24 mouse cellular contexts compared by ENCODE assay signal in genomic region chr11:84889492-84889891, GRCm38 (mm10).
"Had no signal": no experiment of that assay in that cellular context is flagged by ENCODE, and none has a peak within 500 bp of the region (broad histone marks: within the 10 kb centered on the region; RNA-seq: fewer than 3 reads in every experiment).

No protein-coding gene starts in this region.

- H3K4me3 ChIP-seq: heart, embryonic 13.5 days; heart, embryonic 15.5 days; hindbrain, embryonic 13.5 days; hindbrain, embryonic 15.5 days; kidney, embryonic 15.5 days; limb, embryonic 13.5 days; limb, embryonic 15.5 days had no signal

- ATAC-seq: forebrain, postnatal 0 days; hindbrain, postnatal 0 days; intestine, embryonic 16.5 days had no signal

- H3K4me2 ChIP-seq: heart, embryonic 11.5 days; heart, embryonic 13.5 days; heart, embryonic 15.5 days; hindbrain, embryonic 13.5 days; hindbrain, embryonic 15.5 days; kidney, embryonic 15.5 days; limb, embryonic 13.5 days; limb, embryonic 15.5 days had no signal

- H3K9ac ChIP-seq: forebrain, postnatal 0 days; heart, embryonic 13.5 days; heart, embryonic 15.5 days; hindbrain, embryonic 13.5 days; hindbrain, embryonic 15.5 days; kidney, embryonic 15.5 days; limb, embryonic 13.5 days; limb, embryonic 15.5 days had no signal

- H3K9me3 ChIP-seq: heart, embryonic 13.5 days; heart, embryonic 15.5 days; hindbrain, embryonic 13.5 days; hindbrain, embryonic 15.5 days; kidney, embryonic 15.5 days; limb, embryonic 13.5 days; limb, embryonic 15.5 days had no signal

- H3K27me3 ChIP-seq: heart, embryonic 13.5 days; heart, embryonic 15.5 days; hindbrain, embryonic 13.5 days; hindbrain, embryonic 15.5 days; kidney, embryonic 15.5 days; limb, embryonic 13.5 days; limb, embryonic 15.5 days had no signal

- H3K4me1 ChIP-seq: heart, embryonic 13.5 days; heart, embryonic 15.5 days; hindbrain, embryonic 13.5 days; hindbrain, embryonic 15.5 days; kidney, embryonic 15.5 days; limb, embryonic 13.5 days; limb, embryonic 15.5 days had no signal

- DNase-seq: forebrain, postnatal 0 days; gastrocnemius, postnatal 14 days; gastrocnemius, postnatal 36 days; heart, adult 18-20 months; heart, postnatal 14 days; heart, postnatal 36 days; kidney, adult 11 months; kidney, adult 2 months; kidney, adult 9 months; kidney, postnatal 14 days; layer of hippocampus, adult 9-11 months; layer of hippocampus, postnatal 36 days; left cerebral cortex, postnatal 4 days had no signal

- H3K27ac ChIP-seq: heart, embryonic 13.5 days; heart, embryonic 15.5 days; hindbrain, embryonic 13.5 days; hindbrain, embryonic 15.5 days; hindbrain, postnatal 0 days; kidney, embryonic 15.5 days; kidney, postnatal 0 days; limb, embryonic 13.5 days; limb, embryonic 15.5 days had no signal
